Mouse (Mus musculus) kidney, embryonic 16.5 days (tissue): ENCODE data around the gene Hp1bp3. TPM values are rescaled to one million over a fixed set of nuclear protein-coding genes. Genes with fewer than 3 reads are reported as not detected.
A peak's percentile ranks its signal among the peaks of the same experiment; 100 is the strongest.

Experiments
- ATAC-seq: fragments of 200-750 bp; cut with Nextera tagmentation; 2 replicates; pipeline ENCODE4 v1.8.0; 2017; ENCODE audit warnings: moderate TSS enrichment; ENCODE audit not compliant: low FRiP score, low TSS enrichment
- H3K27ac ChIP-seq: fragments of 300-500 bp; sonication (generic); 2 replicates; pipeline ENCODE4 v1.5.1; 2014; ENCODE audit warnings: low read length
- H3K27me3 ChIP-seq: fragments of 300-500 bp; sonication (generic); 2 replicates; pipeline ENCODE4 v1.6.1; 2014; ENCODE audit warnings: low read length, control low read depth, mixed read lengths; ENCODE audit not compliant: insufficient read depth
- H3K36me3 ChIP-seq: fragments of 300-500 bp; sonication (generic); 2 replicates; pipeline ENCODE4 v1.6.1; 2014; ENCODE audit warnings: low read length, control low read depth, mixed read lengths; ENCODE audit not compliant: insufficient read depth
- H3K4me1 ChIP-seq: fragments of 300-500 bp; sonication (generic); 2 replicates; pipeline ENCODE4 v1.6.1; 2014; ENCODE audit warnings: low read length, control low read depth, mixed read lengths; ENCODE audit not compliant: insufficient read depth
- H3K4me2 ChIP-seq: fragments of 300-500 bp; sonication (generic); replicated peaks from 2 replicates; pipeline ENCODE4 v1.6.1; 2014; ENCODE audit warnings: low read depth, low read length
- H3K4me3 ChIP-seq: fragments of 300-500 bp; sonication (generic); 2 replicates; pipeline ENCODE4 v1.5.1; 2014; ENCODE audit warnings: mild to moderate bottlenecking, low read length
- H3K9ac ChIP-seq: fragments of 300-500 bp; sonication (generic); replicated peaks from 2 replicates; pipeline ENCODE4 v1.6.1; 2014; ENCODE audit warnings: low read length
- H3K9me3 ChIP-seq: fragments of 300-500 bp; sonication (generic); 2 replicates; pipeline ENCODE4 v1.6.1; 2016; ENCODE audit warnings: low read length, control low read depth
- WGBS: fragments of 180-500 bp; shearing (Covaris S2); extraction: QIAGEN DNeasy Blood & Tissue Kit; methylation state at CpG from one replicate; pipeline ENCODE4 v1.1.7; 2014; 5-methylcytosine and 5-hydroxymethylcytosine counted together
- polyA plus RNA-seq: library from polyadenylated mRNA; unstranded; fragments of >200 nt; fragmentation: Nextera tagmentation; extraction: Ambion mirVana; gene quantifications from 2 replicates; pipeline ENCODE4 v1.2.1, GENCODE M21; 2015

The Hp1bp3 gene
- polyA plus RNA-seq, 1 experiment from 2014 or later, result 155 TPM

GRCm38 (mm10) chr4:138187995-138188394, 28.1 kb upstream of the Hp1bp3 start:
- Histone ChIP-seq H3K27ac (no peak overlapping the region), H3K27me3 (no peaks in the 10 kb centered on the region), H3K9me3 (no peaks in the 10 kb centered on the region), H3K9ac (no peak overlapping the region), H3K4me2 (no peak overlapping the region), H3K4me1 (no peaks in the 10 kb centered on the region), H3K4me3 (no peak overlapping the region), H3K36me3 (peaks cover 77% of the 10 kb centered on the region)
- no peak for ATAC-seq
- 90% methylated on average over 7 of the region's 7 CpGs for WGBS

DNA sequence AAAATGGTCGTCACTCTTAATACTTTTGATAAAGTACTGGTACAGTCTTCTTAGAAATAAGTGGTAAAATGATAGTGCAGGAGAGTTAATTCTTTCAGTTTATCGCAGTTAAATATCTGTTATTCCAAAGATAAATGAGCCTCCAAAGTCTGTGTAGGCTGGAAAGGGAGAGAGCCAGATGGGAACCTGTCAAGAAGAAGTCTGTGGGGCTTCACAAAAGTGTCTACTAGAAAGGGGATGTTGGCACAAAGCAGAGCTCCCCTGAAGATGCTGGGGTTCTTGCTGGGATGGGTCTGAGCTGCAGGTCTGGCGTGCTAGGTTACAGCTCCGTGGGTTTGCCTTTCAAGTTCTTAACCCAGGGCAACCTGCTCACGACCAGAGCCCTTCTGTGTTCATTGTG, 23.5 kb upstream of the Hp1bp3 start:
- Histone ChIP-seq H3K9me3 (no peaks in the 10 kb centered on the region), H3K4me3 (no peak overlapping the region), H3K36me3 (peaks cover 82% of the 10 kb centered on the region), H3K27me3 (no peaks in the 10 kb centered on the region), H3K9ac (no peak overlapping the region), H3K4me2 (no peak overlapping the region), H3K4me1 (no peaks in the 10 kb centered on the region), H3K27ac (no peak overlapping the region)
- no peak for ATAC-seq
- 86% methylated on average over 5 of the region's 5 CpGs for WGBS

- Histone ChIP-seq H3K4me3 (no peak overlapping the region), H3K4me2 (no peak overlapping the region), H3K9ac (no peak overlapping the region), H3K27ac (no peak overlapping the region), H3K4me1 (no peaks in the 10 kb centered on the region), H3K9me3 (no peaks in the 10 kb centered on the region), H3K36me3 (peaks cover 79% of the 10 kb centered on the region), H3K27me3 (no peaks in the 10 kb centered on the region)
- no peak for ATAC-seq
- 91% methylated on average over 3 of the region's 3 CpGs for WGBS
Observed at GRCm38 (mm10) chr4:138200769-138201168, 15.3 kb upstream of the Hp1bp3 start.

DNA sequence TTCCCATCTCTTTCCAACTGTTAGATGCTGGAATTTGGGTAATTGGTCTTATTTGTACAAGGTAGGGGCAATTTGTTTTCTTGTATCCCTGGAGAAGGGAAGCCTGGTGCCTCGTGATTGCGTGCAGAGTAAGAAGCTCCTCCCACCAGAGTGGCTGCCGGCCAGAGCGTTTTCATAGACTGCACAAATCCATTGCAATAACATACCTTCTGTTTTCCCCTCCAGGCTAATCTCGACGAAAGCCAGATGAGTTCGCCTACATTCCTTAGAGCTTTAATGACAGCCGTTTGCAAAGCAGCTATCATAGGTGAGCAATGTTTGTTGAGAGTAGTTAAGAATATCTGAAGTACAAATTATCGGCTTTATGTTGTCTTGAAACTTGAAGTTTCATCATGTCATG, 14.4 kb upstream of the Hp1bp3 start:
- 80% methylated on average over 9 of the region's 9 CpGs for WGBS
- Histone ChIP-seq H3K36me3 (peaks cover 74% of the 10 kb centered on the region), H3K4me2 (no peak overlapping the region), H3K9me3 (no peaks in the 10 kb centered on the region), H3K27me3 (no peaks in the 10 kb centered on the region), H3K4me1 (no peaks in the 10 kb centered on the region), H3K9ac (no peak overlapping the region), H3K4me3 (no peak overlapping the region), H3K27ac (no peak overlapping the region)
- no peak for ATAC-seq

DNA sequence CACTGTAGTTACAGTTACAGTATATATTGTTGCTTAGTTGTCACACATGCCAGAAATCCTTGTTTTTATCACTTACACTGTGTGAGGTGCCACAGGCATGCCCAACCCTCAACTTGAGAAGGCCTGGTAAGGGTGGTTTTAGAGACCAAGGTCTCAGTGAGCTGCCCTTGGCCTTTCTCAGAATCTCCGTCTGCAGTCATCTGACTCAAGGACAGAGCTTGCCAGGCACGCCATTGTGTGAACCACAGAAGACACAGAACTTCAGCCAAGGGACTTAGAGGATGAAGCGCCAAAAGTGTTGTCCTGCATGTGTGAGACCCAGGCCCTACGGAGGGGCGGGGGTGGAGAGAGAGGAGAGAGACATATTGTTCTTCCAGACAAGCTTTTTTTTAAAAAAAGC, 6.0 kb upstream of the Hp1bp3 start:
- ATAC-seq, result no peak
- Histone ChIP-seq H3K9me3 (no peaks in the 10 kb centered on the region), H3K36me3 (peaks cover 29% of the 10 kb centered on the region), H3K4me1 (no peaks in the 10 kb centered on the region), H3K27me3 (no peaks in the 10 kb centered on the region), H3K4me3 (no peak overlapping the region), H3K9ac (no peak overlapping the region), H3K27ac (no peak overlapping the region), H3K4me2 (no peak overlapping the region)
- 93% methylated on average over 5 of the region's 5 CpGs for WGBS

DNA sequence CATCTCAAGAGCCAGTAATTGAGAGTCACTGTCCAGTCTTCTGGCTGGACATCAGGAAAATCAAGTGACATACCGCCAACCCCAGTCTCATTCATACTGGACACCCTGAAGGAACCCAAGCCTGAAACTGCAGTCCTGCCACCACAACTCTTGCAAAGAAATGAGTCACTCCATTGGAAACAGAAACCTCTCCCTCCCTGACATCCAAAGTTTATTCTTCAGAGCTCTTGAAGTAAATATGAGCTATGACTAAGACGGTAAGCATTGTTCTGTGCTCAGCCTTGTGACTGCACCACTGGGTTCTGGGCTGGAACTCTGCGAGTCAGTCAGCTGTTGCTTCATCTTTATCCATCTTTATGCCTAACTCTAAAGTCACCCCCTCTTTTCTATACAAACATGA, 2.2 kb upstream of the Hp1bp3 start:
- Histone ChIP-seq H3K27ac (no peak overlapping the region), H3K9me3 (no peaks in the 10 kb centered on the region), H3K9ac (no peak overlapping the region), H3K4me1 (peaks cover 20% of the 10 kb centered on the region), H3K4me2 (no peak overlapping the region), H3K36me3 (peaks cover 13% of the 10 kb centered on the region), H3K27me3 (no peaks in the 10 kb centered on the region), H3K4me3 (no peak overlapping the region)
- ATAC-seq, result no peak
- WGBS, result 82% methylated on average over 3 of the region's 3 CpGs

- Histone ChIP-seq H3K9ac (peak overlapping the region; percentile 97), H3K4me1 (peaks cover 36% of the 10 kb centered on the region), H3K4me3 (peak overlapping the region; percentile 90), H3K4me2 (peak overlapping the region; percentile 78), H3K27ac (peak overlapping the region; percentile 99), H3K27me3 (no peaks in the 10 kb centered on the region), H3K9me3 (no peaks in the 10 kb centered on the region), H3K36me3 (peaks cover 7% of the 10 kb centered on the region; the same call in 1 of the 2 replicates)
- WGBS, result 44% methylated on average over 13 of the region's 13 CpGs
- no peak for ATAC-seq
Observed at GRCm38 (mm10) chr4:138215671-138216199, 361 bp upstream of the Hp1bp3 start.

DNA sequence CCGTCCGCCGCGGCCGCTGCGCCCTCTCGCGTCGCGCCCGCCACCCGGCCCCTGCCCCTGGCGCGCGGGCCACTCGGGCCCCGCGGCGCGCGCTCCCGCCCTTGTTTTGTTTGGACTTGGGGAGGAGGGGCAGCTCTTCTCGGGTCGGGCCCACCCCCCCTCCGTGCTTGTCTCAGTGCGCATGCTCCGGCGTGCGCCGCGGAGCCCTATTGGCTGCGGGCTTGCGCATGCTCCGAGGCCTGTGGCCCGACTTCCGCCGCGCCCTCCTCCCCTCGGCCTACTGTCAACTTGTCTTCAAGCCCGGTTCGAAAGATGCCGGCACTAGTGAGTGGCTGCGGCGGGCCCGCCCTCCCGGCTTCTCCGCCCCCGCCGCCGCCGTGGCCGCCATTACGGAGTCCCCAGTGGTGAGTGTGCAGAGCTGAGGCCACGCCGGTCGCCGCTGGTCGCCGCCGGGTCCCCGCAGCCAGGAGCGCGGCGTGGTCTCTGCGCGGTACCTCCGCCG, 846 bp downstream of the Hp1bp3 start:
- Histone ChIP-seq H3K36me3 (peaks cover 10% of the 10 kb centered on the region), H3K4me2 (peak overlapping the region; percentile 93), H3K27me3 (no peaks in the 10 kb centered on the region), H3K9ac (peak overlapping the region; percentile 97), H3K4me1 (peaks cover 36% of the 10 kb centered on the region), H3K4me3 (peak overlapping the region; percentile 90), H3K9me3 (no peaks in the 10 kb centered on the region), H3K27ac (peak overlapping the region; percentile 99)
- ATAC-seq, result peak; percentile 97
- under 1% methylated on average over 55 of the region's 68 CpGs for WGBS

DNA sequence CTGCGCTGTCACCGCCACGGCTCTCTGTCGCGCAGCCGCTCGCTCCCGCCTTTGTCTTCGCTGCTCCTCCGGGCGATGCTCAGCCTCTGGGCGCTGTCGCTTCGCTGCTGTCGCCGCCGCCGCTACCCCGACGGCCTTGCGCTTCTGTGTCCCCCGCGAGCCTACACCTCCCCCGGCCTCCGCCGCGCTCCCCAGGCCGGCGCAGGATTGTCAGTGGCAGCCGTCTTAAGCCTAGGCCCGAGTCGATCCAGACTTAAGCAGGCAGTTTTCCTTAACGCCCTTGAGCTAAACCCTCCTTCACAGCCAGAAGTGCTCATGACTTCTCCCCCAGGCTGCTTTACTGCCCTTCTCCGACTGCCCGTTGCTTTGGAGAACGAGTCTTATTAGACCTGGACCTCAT, 1.3 kb downstream of the Hp1bp3 start:
- under 1% methylated on average over 36 of the region's 36 CpGs for WGBS
- Histone ChIP-seq H3K4me1 (peaks cover 36% of the 10 kb centered on the region), H3K36me3 (peaks cover 15% of the 10 kb centered on the region), H3K4me2 (peak overlapping the region; percentile 93), H3K9me3 (no peaks in the 10 kb centered on the region), H3K4me3 (peak overlapping the region; percentile 90), H3K27ac (peak overlapping the region; percentile 99), H3K9ac (peak overlapping the region; percentile 97), H3K27me3 (no peaks in the 10 kb centered on the region)
- ATAC-seq, result peak; percentile 20

DNA sequence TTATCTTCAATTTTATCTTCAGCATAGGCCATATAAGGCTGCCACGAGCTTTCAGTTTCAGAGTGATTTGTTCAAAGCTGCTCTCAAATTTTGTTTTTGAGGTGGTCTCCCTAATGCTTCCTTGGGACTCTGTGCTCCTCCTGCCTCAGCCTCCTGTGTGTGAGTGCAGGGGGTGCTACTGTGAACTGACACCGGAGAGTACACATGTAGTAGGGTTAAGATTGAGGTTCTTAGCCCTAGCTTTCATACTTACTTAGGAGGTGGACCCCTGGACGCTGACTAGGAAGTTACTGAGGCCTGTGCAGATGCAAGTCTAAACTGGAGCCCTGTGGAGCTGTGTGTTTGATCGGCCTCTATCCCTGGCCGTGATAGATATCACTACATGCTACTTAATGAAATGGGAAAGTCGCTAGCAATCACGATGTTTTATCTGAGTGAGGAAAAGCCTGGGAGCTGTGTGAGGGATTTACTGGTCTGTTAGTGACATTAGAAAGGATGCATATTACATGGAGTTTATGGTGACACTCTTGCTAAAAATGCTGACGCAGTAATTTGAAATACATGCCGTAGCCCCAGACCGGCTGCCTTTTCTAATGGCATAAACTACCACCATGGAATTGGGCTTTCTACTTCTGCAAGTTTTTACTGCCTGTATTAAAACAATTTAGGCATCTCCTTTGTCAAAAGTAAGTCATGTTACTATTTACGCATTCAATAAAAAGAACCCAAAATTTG, 2.0 kb downstream of the Hp1bp3 start:
- no peak for ATAC-seq
- Histone ChIP-seq H3K4me1 (peaks cover 36% of the 10 kb centered on the region), H3K4me3 (peak overlapping the region; percentile 90), H3K9me3 (no peaks in the 10 kb centered on the region), H3K36me3 (peaks cover 21% of the 10 kb centered on the region), H3K27ac (peak overlapping the region; percentile 99; the same call in 1 of the 2 replicates), H3K27me3 (no peaks in the 10 kb centered on the region), H3K4me2 (peak overlapping the region; percentile 93), H3K9ac (peak overlapping the region; percentile 97)
- WGBS, result 71% methylated on average over 11 of the region's 11 CpGs
